Mouse (Mus musculus) yolk sac, embryonic 10.5 days (tissue): ENCODE measurements around the gene Reps1.

Experiments
- DNase-seq: peaks from one replicate; pipeline ENCODE4 v3.0.0-alpha.2; 2017; ENCODE audit warnings: low spot score

Reps1 gene

GRCm38 (mm10) chr10:18139615-18140014 is 84.0 kb downstream of the Reps1 start:
- DNase-seq, result no peak

DNA sequence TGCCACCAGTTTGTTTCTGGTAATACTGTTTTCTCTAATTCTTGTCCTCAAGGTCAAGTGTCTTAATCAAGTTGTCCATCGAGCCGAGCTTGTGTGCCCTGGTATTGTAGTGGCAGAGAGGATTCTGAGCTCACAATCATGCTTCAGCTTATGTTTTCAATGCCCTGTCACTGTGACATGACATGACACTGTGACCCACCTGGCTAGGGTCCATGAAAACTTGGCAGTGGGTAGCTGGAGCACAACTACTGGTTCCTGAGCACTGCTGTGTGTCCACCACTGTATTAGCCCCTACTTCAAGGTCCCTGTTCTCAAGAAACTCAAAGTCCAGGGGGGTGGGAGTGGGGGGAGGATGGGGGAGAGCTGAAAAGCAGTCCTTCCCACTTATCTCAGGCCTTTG is 85.7 kb downstream of the Reps1 start:
- DNase-seq, result no peak

- DNase-seq, result no peak
These were observed 86.6 kb downstream of the Reps1 start for GRCm38 (mm10) chr10:18142231-18142630.

DNA sequence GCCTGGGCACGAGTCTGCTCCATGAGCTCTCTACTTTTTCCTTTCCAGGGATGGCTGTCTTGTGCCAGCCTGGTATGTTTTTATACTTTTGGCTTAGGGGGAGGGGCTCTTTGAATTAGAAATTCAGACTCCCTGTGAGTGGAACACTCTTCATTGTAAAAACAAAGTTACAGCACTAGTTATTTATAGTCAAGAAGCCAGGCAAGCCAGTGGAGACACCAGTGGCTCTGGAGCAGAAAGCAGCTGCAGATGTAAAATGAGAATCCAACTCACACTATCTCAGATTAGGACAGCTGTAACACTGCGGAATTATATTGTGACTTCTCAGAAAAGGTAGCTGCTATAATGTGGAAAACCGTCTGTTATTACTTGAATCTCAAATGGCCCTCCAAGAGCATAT is 91.6 kb downstream of the Reps1 start:
- DNase-seq, result no peak

DNA sequence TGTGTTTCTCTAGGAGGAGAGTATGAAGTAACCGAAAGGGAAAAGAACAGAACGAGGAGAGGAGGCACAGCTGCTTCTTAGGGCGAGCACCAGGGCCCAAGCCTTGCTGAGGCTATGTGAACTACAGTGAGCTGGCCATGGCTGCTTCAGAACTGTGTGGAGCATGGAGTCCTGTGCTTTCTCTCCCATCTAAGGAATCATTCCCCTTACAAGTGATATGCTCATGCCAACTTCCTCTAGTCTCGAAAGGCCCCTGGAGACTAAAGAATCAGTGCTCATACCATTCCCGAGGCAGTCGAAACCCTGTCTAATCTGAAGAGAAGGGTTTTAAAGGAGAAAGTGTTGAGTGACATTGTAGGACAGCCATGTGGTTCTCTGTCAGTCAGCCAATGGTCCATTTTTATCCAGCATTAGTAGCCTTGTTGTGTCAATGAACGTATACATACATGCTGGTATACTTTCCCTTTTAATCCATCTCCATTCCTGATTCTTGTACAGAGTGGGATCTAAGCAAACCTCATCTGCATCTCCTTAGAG is 106.8 kb downstream of the Reps1 start:
- DNase-seq, result no peak
